Mouse (Mus musculus): ENCODE results near the gene Sipa1l1.

The Sipa1l1 gene

GRCm38 (mm10) chr12:82168820-82169533 lies at the start of gene Sipa1l1:
Gene Sipa1l1 (plus strand): TSS chr12:82169320.
- peak; percentile 97 for DNase-seq

DNA sequence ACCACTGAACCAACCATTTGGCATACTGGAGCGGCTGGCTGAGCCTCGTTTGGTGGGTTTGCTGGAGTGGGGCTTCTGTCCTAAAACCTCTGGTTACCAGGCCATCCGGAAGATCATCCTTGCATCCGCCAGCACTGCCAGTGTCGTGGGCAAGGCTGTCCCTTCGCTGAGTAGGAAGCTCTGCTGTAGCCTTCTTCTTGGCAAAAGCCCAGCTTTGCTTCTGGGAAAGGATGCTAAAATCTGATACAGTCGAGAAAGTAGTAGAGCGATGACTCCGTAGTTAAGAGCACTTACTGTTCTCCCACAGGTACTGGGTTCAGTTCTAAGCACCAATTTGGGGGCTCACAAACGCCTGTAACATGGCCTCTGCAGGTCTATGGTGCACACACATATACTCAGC lies 47.2 kb upstream of the Sipa1l1 start:
- no peak for DNase-seq

- DNase-seq, result no peak
These were observed 46.5 kb upstream of the Sipa1l1 start for GRCm38 (mm10) chr12:82122450-82123249.

GRCm38 (mm10) chr12:82126796-82127195 lies 42.3 kb upstream of the Sipa1l1 start:
- DNase-seq, result no peak

- DNase-seq, result peak; percentile 42
These were observed 29.6 kb upstream of the Sipa1l1 start for GRCm38 (mm10) chr12:82139234-82140166.

GRCm38 (mm10) chr12:82143371-82143770 lies 25.7 kb upstream of the Sipa1l1 start:
- DNase-seq, result no peak

DNA sequence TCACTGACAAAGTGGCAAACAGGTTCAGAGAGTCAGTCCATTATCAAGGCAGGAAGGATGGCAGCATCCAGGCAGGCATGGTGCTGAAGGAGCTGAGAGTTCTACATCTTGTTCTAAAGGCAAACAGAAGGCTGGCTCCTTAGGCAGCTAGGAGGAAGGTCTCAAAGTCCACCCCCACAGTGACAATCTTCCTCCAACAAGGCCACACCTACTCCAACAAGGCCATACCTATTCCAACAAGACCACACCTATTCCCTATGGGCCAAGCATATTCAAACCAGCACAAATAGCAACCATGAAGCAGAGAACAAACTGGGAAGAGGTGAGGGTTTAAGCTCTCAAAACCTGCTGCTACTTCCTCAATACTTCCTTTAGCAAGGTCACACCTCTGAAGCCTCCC lies 23.9 kb upstream of the Sipa1l1 start:
- no peak for DNase-seq

DNA sequence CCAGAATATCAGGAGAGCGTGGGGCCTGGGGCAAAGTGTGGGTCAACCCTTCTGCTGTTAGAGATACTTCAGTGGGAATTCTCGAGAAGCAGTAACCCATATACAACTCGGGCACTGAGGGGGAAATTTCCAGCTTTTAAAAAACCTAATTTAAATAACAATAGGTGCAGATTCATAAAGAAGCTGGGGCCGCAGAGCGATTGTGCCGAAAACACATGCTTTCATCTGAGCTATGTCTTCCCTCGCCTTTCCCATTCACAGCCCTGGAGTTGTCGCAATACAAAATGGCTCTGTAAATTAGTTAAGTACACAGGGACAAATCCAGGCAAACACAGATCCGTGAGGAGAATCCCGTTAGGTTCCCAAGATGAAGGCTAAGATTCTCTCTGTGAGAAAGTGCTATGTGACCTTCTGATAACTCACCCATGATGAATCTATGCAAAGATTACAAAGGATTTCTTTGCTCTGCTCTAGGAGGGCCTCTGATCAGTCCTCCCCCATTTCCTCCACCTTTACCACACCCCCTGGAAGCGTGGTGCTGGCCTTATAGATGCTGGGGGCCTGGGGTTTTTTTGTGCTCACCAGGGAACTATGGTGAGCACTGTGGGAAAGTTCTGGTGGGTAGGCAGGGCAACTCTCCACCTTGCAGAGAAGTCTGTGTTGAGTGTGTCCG lies 22.0 kb upstream of the Sipa1l1 start:
- no peak for DNase-seq

DNA sequence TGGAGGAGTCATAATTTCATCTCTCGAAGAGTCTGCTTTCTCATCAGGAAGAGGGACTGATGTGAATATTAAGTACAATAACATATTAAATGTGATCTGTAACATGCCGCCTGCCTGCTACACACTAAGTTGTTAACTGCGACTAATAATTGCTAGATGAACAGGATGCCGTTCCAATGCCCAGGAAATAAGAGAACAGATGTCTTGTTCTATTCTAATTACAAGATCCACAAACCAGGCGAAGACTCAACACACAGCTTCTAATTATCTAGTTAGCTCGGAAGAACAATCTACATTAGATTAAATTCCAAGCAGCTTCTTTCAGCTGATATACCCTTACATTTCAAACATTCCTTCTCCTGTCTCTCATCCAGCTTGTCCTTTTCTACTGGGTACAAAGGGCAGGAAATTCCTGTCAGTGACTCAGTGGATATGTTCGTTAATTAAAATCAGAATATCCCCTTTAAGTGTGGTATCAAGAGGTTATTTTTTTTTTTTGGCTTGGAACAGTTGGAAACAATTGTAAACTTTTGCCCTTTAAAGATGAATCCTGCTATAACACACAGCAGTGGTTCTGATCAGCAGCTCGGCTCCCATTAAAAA lies 20.7 kb upstream of the Sipa1l1 start:
- no peak for DNase-seq

- no peak for DNase-seq
These were observed 18.1 kb upstream of the Sipa1l1 start for GRCm38 (mm10) chr12:82151019-82151418.

- no peak for DNase-seq
These were observed 14.6 kb upstream of the Sipa1l1 start for GRCm38 (mm10) chr12:82154527-82154926.

- DNase-seq, result no peak
These were observed 10.6 kb upstream of the Sipa1l1 start for GRCm38 (mm10) chr12:82158516-82158915.

- DNase-seq, result no peak
These were observed 9.7 kb upstream of the Sipa1l1 start for GRCm38 (mm10) chr12:82159372-82159771.

DNA sequence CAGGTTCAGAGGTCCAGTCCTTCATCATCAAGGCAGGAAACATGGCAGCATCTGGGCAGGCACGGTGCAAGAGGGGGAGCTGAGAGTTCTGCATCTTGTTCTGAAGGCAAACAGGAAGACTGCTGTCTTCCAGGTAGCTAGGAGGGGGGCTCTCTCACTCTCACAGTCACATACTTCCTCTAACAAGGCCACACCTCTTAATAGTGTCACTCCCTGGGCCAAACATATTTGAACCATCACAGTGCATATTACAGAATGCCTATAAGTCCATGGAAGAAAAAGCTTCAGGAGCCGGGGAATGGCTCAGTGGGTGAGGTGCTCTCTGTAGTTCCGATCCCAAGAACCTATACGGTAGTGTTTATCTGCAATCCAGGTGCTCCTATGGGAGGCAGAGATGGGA lies 3.5 kb upstream of the Sipa1l1 start:
- peak; percentile 30 for DNase-seq

GRCm38 (mm10) chr12:82166101-82166571 lies 3.0 kb upstream of the Sipa1l1 start:
- peak; percentile 66 for DNase-seq

DNA sequence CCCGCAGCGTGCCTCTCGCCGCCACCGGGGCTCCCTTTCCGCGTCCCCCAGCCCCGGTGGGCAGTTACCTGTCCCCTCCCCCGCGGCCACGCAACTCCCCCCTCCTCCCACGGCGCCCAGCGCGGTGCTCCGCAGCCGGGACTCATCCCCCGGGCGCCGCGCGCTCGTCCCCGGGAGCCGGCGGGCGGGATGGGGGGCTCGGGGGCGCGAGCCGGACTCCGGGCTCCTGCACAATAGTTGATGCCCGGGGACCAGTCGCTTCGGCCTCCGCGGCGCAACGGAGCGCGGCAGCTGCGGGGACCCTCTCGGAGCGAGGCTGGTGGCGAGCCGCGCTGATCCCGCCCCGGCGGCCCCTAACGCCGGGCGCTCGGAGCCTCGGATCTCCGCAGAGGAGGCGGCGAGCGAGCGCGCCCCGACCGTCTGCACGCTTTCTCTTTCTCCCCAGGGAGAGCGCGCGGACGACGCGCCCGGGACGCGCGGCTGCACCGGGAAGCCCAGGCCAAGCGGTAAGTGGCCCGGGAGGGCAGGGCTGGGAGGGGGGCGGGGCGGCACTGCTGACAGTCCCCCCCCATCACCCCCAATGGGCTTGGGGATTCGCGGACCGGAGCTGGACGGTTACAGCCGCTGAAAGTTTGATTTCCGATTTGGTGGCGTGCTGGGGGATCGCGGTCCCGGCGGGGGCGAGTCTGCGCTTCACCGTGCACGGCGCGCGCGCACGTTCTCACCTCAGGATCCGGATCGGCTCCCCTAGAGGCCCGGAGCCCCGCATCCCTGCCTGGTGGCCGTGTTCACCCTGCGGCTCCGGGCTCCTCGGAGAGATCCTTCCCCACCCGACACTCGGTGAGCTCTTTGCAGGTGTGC lies 681 bp downstream of the Sipa1l1 start:
- DNase-seq, result peak; percentile 80

DNA sequence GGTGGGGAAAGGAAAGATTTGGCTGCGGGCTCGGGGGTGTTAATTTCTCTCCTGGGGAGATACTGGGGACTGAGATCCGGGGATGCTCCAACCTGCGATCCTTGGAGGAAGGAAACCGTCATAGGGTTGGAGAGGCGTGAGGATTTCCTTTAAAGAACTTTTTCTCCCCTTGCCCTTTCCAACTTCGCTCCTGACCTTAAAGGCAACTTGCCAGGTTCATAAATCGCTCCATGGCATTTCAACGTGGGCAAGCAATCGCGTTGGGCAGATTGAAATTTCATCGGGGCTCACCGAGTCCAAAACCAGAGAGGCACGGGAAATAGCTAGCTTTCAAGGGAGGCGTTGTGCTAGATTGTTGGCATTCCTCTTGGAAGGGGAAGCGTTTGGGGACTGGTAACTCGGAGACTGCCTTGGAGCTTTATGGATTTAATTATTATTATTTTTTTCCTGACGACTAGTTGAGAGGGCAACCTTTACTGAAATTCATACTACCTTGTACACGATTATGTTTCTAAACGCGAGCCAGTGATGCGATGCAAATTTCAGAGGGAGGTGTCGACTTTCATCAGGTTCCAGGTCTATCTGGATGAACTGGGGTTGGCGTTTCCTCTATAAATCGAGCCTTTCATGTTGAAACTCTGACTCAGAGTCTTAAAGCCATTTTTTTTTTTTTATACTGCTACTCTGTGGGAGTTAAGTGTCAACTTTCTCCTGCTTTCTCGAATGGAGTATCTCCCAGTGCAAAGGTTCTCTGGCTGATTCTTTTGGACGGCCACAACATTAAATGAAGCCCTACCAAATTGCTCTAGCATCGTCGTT lies 1.6 kb downstream of the Sipa1l1 start:
- DNase-seq, result no peak

- peak; percentile 33 for DNase-seq
These were observed 2.5 kb downstream of the Sipa1l1 start for GRCm38 (mm10) chr12:82171591-82171990.

GRCm38 (mm10) chr12:82173623-82174022 lies 4.5 kb downstream of the Sipa1l1 start:
- no peak for DNase-seq

DNA sequence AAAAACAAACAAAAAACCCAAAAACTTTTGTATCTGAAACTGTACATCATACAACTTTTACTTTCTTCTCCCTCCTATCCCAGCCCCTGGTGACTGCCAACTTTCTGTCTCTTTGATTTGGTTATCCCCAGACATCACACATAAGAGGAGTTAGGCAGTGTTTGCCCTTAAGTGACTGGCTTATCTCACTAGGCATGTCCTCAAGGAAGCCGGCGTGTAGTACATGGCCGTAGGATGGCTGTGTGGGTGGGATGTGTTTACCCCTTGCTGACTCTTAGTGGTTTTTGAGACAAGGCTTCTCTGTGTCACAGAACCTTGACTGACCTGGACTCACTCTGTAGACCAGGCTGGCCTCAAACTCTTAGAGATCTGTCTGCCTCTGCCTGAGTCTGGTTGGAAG lies 6.6 kb downstream of the Sipa1l1 start:
- no peak for DNase-seq
